Mouse (Mus musculus): ENCODE measurements around the gene Tc2n. TPM values are rescaled to one million over a fixed set of nuclear protein-coding genes. Genes with fewer than 3 reads are reported as not detected.
"Not testable (repeated sequence)": the region's sequence is repeated elsewhere in the genome, so short reads cannot be mapped to it uniquely, and the experiment has no call there.

Gene Tc2n
- polyA plus RNA-seq, 1 experiment from 2014 or later = 0.32 TPM

- no peaks in the 10 kb centered on the region for H3K36me3 ChIP-seq (ENCODE audit: control insufficient read depth, insufficient read depth, low read length)
- H3K4me3 ChIP-seq (ENCODE audit: control insufficient read depth in 1 of 2, insufficient read depth in 1 of 2, low read depth in 1 of 2, low read length in 2 of 2) = no peak overlapping the region
- no peaks in the 10 kb centered on the region for H3K9me3 ChIP-seq (ENCODE audit: control insufficient read depth, low read length)
- H3K9ac ChIP-seq (ENCODE audit: low read length) = no peak overlapping the region
- H3K27me3 ChIP-seq (ENCODE audit: control insufficient read depth, insufficient read depth, low read length) = no peaks in the 10 kb centered on the region
- H3K4me1 ChIP-seq (ENCODE audit: control insufficient read depth in 2 of 2, insufficient read depth in 2 of 2, low read length in 2 of 2) = no peaks in the 10 kb centered on the region
- H3K27ac ChIP-seq (replicated peaks in 1 of 2; ENCODE audit: control insufficient read depth in 1 of 2, insufficient read depth in 1 of 2, low read depth in 2 of 2, low read length in 2 of 2) = no peak overlapping the region
- 77% methylated on average over 2 of the region's 2 CpGs for WGBS
- no peak overlapping the region for H3K4me2 ChIP-seq (ENCODE audit: low read length)
- ATAC-seq (ENCODE audit: insufficient number of reproducible peaks, insufficient read depth, low FRiP score, low read depth) = no peak
These were observed 50.8 kb downstream of the Tc2n start for GRCm38 (mm10) chr12:101667502-101667901.

GRCm38 (mm10) chr12:101633137-101633536 is 85.2 kb downstream of the Tc2n start:
- Histone ChIP-seq H3K36me3 (ENCODE audit: control insufficient read depth, insufficient read depth, low read length) (no peaks in the 10 kb centered on the region), H3K4me2 (ENCODE audit: low read length) (no peak overlapping the region), H3K4me1 (ENCODE audit: control insufficient read depth in 2 of 2, insufficient read depth in 2 of 2, low read length in 2 of 2) (no peaks in the 10 kb centered on the region), H3K27me3 (ENCODE audit: control insufficient read depth, insufficient read depth, low read length) (no peaks in the 10 kb centered on the region), H3K9ac (ENCODE audit: low read length) (no peak overlapping the region), H3K9me3 (ENCODE audit: control insufficient read depth, low read length) (no peaks in the 10 kb centered on the region), H3K4me3 (ENCODE audit: control insufficient read depth in 1 of 2, insufficient read depth in 1 of 2, low read depth in 1 of 2, low read length in 2 of 2) (no peak overlapping the region), H3K27ac (replicated peaks in 1 of 2; ENCODE audit: control insufficient read depth in 1 of 2, insufficient read depth in 1 of 2, low read depth in 2 of 2, low read length in 2 of 2) (no peak overlapping the region)
- no peak for ATAC-seq (ENCODE audit: insufficient number of reproducible peaks, insufficient read depth, low FRiP score, low read depth)
- 79% methylated on average over 1 of the region's 1 CpGs for WGBS

- H3K9ac ChIP-seq (ENCODE audit: low read length); H3K4me3 ChIP-seq (ENCODE audit: control insufficient read depth in 1 of 2, insufficient read depth in 1 of 2, low read depth in 1 of 2, low read length in 2 of 2); H3K27me3 ChIP-seq (ENCODE audit: control insufficient read depth, insufficient read depth, low read length); ATAC-seq (ENCODE audit: insufficient number of reproducible peaks, insufficient read depth, low FRiP score, low read depth); H3K4me1 ChIP-seq (ENCODE audit: control insufficient read depth in 2 of 2, insufficient read depth in 2 of 2, low read length in 2 of 2); H3K4me2 ChIP-seq (ENCODE audit: low read length); H3K36me3 ChIP-seq (ENCODE audit: control insufficient read depth, insufficient read depth, low read length); H3K27ac ChIP-seq (replicated peaks in 1 of 2; ENCODE audit: control insufficient read depth in 1 of 2, insufficient read depth in 1 of 2, low read depth in 2 of 2, low read length in 2 of 2); H3K9me3 ChIP-seq (ENCODE audit: control insufficient read depth, low read length): not testable (repeated sequence)
These were observed 111.7 kb downstream of the Tc2n start for GRCm38 (mm10) chr12:101606622-101607021.

Other genes with a start within 250 kb of the Tc2n start
- gene Fbln5, start 100.5 kb upstream of the Tc2n start, polyA plus RNA-seq (2014; fragmentation: Nextera tagmentation; extraction: Ambion mirVana) = 108 and 152 TPM in 2 replicates
- gene Trip11, start 194.7 kb upstream of the Tc2n start, polyA plus RNA-seq (2014; fragmentation: Nextera tagmentation; extraction: Ambion mirVana) = 20.5 and 21.8 TPM in 2 replicates
- 8.8 and 10.2 TPM in 2 replicates for gene Atxn3, start 239.7 kb upstream of the Tc2n start, polyA plus RNA-seq (2014; fragmentation: Nextera tagmentation; extraction: Ambion mirVana)